Mouse (Mus musculus) heart, embryonic 14.5 days (tissue): ENCODE measurements around the gene Crebbp. TPM values are rescaled to one million over a fixed set of nuclear protein-coding genes. Genes with fewer than 3 reads are reported as not detected.
A peak's percentile ranks its signal among the peaks of the same experiment; 100 is the strongest.

Experiments
- ATAC-seq: fragments of 200-750 bp; cut with Nextera tagmentation; 2 replicates; pipeline ENCODE4 v1.8.0; 2017; ENCODE audit warnings: low read depth, moderate TSS enrichment; ENCODE audit not compliant: insufficient number of reproducible peaks, insufficient read depth, low FRiP score
- H3K27ac ChIP-seq, 2 experiments: fragments of 200-500 bp in 1 of 2; fragments of 300-500 bp in 1 of 2; sonication (generic) in 1 of 2; replicated peaks in 1 of 2; 2 replicates each; pipeline ENCODE4 v1.5.1; 2012 to 2014; ENCODE audit warnings: low read depth in 2 of 2, low read length in 2 of 2, control low read depth in 1 of 2, mild to moderate bottlenecking in 1 of 2, mixed read lengths in 1 of 2; ENCODE audit not compliant: control insufficient read depth in 1 of 2, insufficient read depth in 1 of 2
- H3K27me3 ChIP-seq: fragments of 300-500 bp; sonication (generic); 2 replicates; pipeline ENCODE4 v1.6.1; 2014; ENCODE audit warnings: mild to moderate bottlenecking, low read length, control low read depth; ENCODE audit not compliant: control insufficient read depth, insufficient read depth
- H3K36me3 ChIP-seq: fragments of 300-500 bp; sonication (generic); 2 replicates; pipeline ENCODE4 v1.6.1; 2014; ENCODE audit warnings: mild to moderate bottlenecking, control low read depth, low read length, mixed read lengths; ENCODE audit not compliant: control insufficient read depth, insufficient read depth
- H3K4me1 ChIP-seq, 2 experiments: fragments of 200-500 bp in 1 of 2; fragments of 300-500 bp in 1 of 2; sonication (generic) in 1 of 2; 2 replicates each; pipeline ENCODE4 v1.6.1; 2012 to 2014; ENCODE audit warnings: low read length in 2 of 2, control low read depth in 1 of 2, mixed read lengths in 1 of 2; ENCODE audit not compliant: control insufficient read depth in 2 of 2, insufficient read depth in 2 of 2
- H3K4me2 ChIP-seq: fragments of 300-500 bp; sonication (generic); 2 replicates; pipeline ENCODE4 v1.6.1; 2014; ENCODE audit warnings: mild to moderate bottlenecking, low read length
- H3K4me3 ChIP-seq, 2 experiments: fragments of 200-500 bp in 1 of 2; fragments of 300-500 bp in 1 of 2; sonication (generic) in 1 of 2; 2 replicates each; pipeline ENCODE4 v1.5.1; 2012 to 2014; ENCODE audit warnings: low read length in 2 of 2, mild to moderate bottlenecking in 2 of 2, control low read depth in 1 of 2, low read depth in 1 of 2, moderate library complexity in 1 of 2; ENCODE audit not compliant: control insufficient read depth in 1 of 2, insufficient read depth in 1 of 2
- H3K9ac ChIP-seq: fragments of 300-500 bp; sonication (generic); 2 replicates; pipeline ENCODE4 v1.6.1; 2014; ENCODE audit warnings: mild to moderate bottlenecking, low read length
- H3K9me3 ChIP-seq: fragments of 300-500 bp; sonication (generic); 2 replicates; pipeline ENCODE4 v1.6.1; 2016; ENCODE audit warnings: low read length, control low read depth; ENCODE audit not compliant: control insufficient read depth
- WGBS: fragments of 180-500 bp; shearing (Covaris S2); extraction: QIAGEN DNeasy Blood & Tissue Kit; methylation state at CpG from one replicate; pipeline ENCODE4 v1.1.7; 2014; 5-methylcytosine and 5-hydroxymethylcytosine counted together
- polyA plus RNA-seq: library from polyadenylated mRNA; unstranded; fragments of >200 nt; fragmentation: Nextera tagmentation; extraction: Ambion mirVana; gene quantifications from 2 replicates; pipeline ENCODE4 v1.2.1, GENCODE M21; 2014

Gene Crebbp
- polyA plus RNA-seq, 1 experiment from 2014 or later: 24.8 TPM

DNA sequence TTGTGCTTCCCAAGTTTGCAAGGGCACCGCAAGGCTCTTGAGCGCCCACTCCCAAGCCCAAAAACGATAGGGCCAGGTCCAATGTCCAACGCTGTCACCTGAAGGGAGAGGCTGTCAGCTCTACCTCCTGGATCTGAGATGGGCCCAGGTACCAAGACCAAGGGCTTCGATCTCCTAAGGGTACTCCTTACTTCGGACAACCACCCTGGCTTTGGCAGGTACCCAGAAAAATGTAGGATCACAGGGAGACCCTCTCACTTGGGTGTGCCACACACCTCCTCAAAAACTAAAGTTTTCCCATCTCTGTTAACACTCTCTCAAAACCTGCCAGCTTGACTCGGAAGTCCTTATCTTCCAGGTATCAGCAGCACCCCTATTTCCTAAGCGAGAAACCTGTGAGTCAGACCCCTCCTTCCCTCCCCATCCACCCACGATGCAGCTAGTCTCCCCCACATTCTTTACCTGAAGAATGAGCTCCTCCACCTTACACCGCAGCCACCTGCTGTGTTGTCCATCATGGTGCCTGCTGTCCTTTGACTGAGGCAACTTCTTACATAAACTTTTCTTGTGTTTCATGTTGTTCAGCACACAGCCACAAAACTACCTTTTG is 939 bp upstream of the Crebbp start:
- Histone ChIP-seq H3K4me3 (peak overlapping the region; percentile 78 to 96), H3K9ac (peak overlapping the region; percentile 98), H3K4me1 (peaks cover 4 to 23% of the 10 kb centered on the region in 2 experiments; a peak in 3 of 4 replicates), H3K4me2 (peak overlapping the region; percentile 98), H3K36me3 (no peaks in the 10 kb centered on the region), H3K9me3 (no peaks in the 10 kb centered on the region), H3K27me3 (no peaks in the 10 kb centered on the region; the same call in 1 of the 2 replicates), H3K27ac (no peak overlapping the region)
- no peak for ATAC-seq
- WGBS: 40% methylated on average over 10 of the region's 10 CpGs

DNA sequence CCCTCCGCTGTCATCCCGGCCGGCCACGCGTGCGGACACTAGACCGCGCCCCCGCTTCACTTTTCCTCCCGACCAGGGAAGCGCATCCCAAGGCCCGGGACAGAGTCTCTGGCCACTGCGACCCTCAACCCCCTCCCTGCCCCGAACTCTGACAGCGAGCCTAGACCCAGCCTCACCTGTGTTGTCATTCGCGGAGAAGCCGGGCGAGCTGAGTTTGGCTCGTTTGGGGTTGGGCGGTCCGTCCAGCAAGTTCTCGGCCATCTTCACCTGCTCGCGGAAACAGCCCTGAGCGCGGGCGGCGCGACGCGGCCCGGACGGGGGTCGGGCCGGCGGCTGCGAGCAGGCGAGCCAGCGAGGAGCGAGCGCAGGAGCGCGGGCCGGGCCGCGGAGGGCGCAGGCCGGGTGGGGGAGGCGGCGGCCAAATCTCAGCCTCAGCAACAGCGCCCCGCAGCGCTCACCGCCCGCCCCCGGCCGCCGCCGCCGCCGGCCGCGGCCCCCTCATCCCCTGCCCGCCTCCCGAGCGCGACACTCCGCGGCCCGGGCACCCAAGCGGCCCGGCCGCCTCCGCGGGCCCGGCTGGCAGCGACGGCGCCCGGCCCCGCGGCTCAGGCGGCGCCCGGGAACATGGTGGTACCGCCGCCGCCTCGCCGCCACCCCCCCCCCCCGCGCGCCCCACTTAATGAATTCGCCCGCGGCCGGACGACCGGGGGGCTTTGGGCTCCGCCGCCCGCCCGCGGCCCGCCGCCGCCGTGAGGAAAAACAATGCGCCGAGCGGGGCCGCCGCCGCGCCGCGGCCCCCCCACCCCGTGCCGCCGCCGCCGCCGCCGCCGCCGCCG is 616 bp downstream of the Crebbp start:
- Histone ChIP-seq H3K27me3 (no peaks in the 10 kb centered on the region; the same call in 1 of the 2 replicates), H3K9me3 (no peaks in the 10 kb centered on the region), H3K4me3 (peak overlapping the region; percentile 75 to 96), H3K27ac (peak overlapping the region; percentile 63 to 99; a peak in 3 of 4 replicates), H3K4me2 (peak overlapping the region; percentile 72), H3K4me1 (peaks cover 4 to 26% of the 10 kb centered on the region in 2 experiments; a peak in 3 of 4 replicates), H3K36me3 (0 out of 2 replicates have a peak, but pooled peaks cover 4% of the 10 kb centered on the region), H3K9ac (peak overlapping the region; percentile 98)
- peak; percentile 77 for ATAC-seq
- 1% methylated on average over 68 of the region's 128 CpGs for WGBS

- H3K36me3 ChIP-seq: 0 out of 2 replicates have a peak, but pooled peaks cover 7% of the 10 kb centered on the region
- ATAC-seq: no peak
- no peaks in the 10 kb centered on the region for H3K9me3 ChIP-seq
- peak overlapping the region; percentile 98 for H3K9ac ChIP-seq
- peaks cover 4 to 31% of the 10 kb centered on the region in 2 experiments; a peak in 3 of 4 replicates for H3K4me1 ChIP-seq
- H3K27me3 ChIP-seq: no peaks in the 10 kb centered on the region; the same call in 1 of the 2 replicates
- peak overlapping the region; percentile 75 to 96 for H3K4me3 ChIP-seq
- WGBS: 6% methylated on average over 23 of the region's 23 CpGs
- H3K4me2 ChIP-seq: peak overlapping the region; percentile 72
- no peak overlapping the region for H3K27ac ChIP-seq
Measured at GRCm38 (mm10) chr16:4212167-4212962, 1.4 kb downstream of the Crebbp start.

DNA sequence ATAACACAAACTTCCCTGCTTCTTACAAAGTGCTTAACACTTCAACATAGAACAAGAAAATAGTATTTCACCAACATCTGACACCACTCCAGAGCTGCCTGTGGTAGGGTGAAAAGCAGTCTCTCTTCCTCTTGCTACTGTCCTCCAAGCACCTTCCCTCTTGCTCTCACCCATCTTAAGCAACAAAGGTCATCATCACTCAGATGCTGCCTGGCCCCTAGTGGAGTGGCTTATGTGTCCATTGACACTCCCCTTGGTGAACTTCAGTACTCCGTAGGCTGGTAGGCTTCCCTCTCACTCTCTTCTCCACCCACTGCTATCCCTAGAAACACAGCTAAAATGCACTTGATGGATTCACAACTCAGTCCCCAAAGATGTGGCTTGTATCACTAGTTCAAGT is 3.5 kb downstream of the Crebbp start:
- Histone ChIP-seq H3K9ac (no peak overlapping the region), H3K4me3 (peak overlapping the region in 1 of 2 experiments; percentile 8; a peak in 1 of 4 replicates), H3K27me3 (no peaks in the 10 kb centered on the region; the same call in 1 of the 2 replicates), H3K9me3 (no peaks in the 10 kb centered on the region), H3K36me3 (0 out of 2 replicates have a peak, but pooled peaks cover 7% of the 10 kb centered on the region), H3K4me1 (peaks cover 4 to 38% of the 10 kb centered on the region in 2 experiments; a peak in 3 of 4 replicates), H3K4me2 (peak overlapping the region; percentile 21; the same call in 1 of the 2 replicates), H3K27ac (no peak overlapping the region)
- ATAC-seq: no peak
- WGBS: 56% methylated on average over 1 of the region's 1 CpGs

DNA sequence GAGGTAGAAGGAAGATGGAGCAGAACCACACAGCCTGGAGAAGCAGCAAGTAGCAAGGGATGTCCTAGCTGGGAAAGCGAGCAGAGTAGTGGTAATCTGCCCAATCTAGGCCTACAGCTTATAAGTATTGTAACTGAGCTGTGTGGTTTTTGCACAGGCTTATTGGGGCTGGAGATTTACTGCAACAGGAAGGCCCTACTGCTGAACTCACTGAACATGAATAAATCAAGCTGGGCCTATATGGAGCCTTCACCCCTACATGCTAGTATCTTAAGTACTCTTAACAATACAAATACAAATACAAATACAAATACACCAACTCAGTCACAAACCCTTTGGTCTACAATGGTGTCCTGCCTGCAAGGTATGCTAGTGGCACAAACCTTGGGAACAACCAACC is 10.2 kb downstream of the Crebbp start:
- Histone ChIP-seq H3K4me1 (peaks cover 0 to 23% of the 10 kb centered on the region in 2 experiments; a peak in 2 of 4 replicates), H3K36me3 (0 out of 2 replicates have a peak, but pooled peaks cover 5% of the 10 kb centered on the region), H3K9ac (no peak overlapping the region), H3K9me3 (no peaks in the 10 kb centered on the region), H3K4me3 (no peak overlapping the region), H3K27me3 (no peaks in the 10 kb centered on the region), H3K27ac (no peak overlapping the region), H3K4me2 (no peak overlapping the region)
- ATAC-seq: no peak
- WGBS: 100% methylated on average over 1 of the region's 1 CpGs

- Histone ChIP-seq H3K4me1 (peaks cover 0 to 11% of the 10 kb centered on the region in 2 experiments; a peak in 2 of 4 replicates), H3K4me3 (no peak overlapping the region), H3K27ac (no peak overlapping the region), H3K4me2 (no peak overlapping the region), H3K9ac (no peak overlapping the region), H3K9me3 (no peaks in the 10 kb centered on the region), H3K36me3 (no peaks in the 10 kb centered on the region), H3K27me3 (no peaks in the 10 kb centered on the region)
- ATAC-seq: no peak
- 25% methylated on average over 1 of the region's 1 CpGs for WGBS
Measured at GRCm38 (mm10) chr16:4199995-4200394, 13.8 kb downstream of the Crebbp start.

- Histone ChIP-seq H3K4me3 (no peak overlapping the region), H3K9me3 (no peaks in the 10 kb centered on the region), H3K27me3 (no peaks in the 10 kb centered on the region), H3K36me3 (no peaks in the 10 kb centered on the region), H3K4me1 (peaks cover 0 to 11% of the 10 kb centered on the region in 2 experiments; a peak in 2 of 4 replicates), H3K27ac (no peak overlapping the region), H3K4me2 (no peak overlapping the region), H3K9ac (no peak overlapping the region)
- WGBS: 59% methylated on average over 2 of the region's 2 CpGs
- ATAC-seq: no peak
Measured at GRCm38 (mm10) chr16:4199566-4199965, 14.2 kb downstream of the Crebbp start.
